Mouse (Mus musculus) MEL (cell line): Measurements from ENCODE around the gene Ktn1.

Source experiments
- BHLHE40 ChIP-seq: IDR thresholded peaks from 2 replicates; pipeline ENCODE4 v1.6.1; 2012; ENCODE audit warnings: low read depth, mild to moderate bottlenecking, inconsistent platforms, low read length, improper control_type of control experiment, borderline replicate concordance
- CTCF ChIP-seq, 3 experiments: IDR thresholded peaks in 2 of 3; conservative IDR thresholded peaks in 1 of 3; 2 replicates each; pipeline ENCODE4 v1.5.1; 2011 to 2012; ENCODE audit warnings: low read length in 3 of 3, low read depth in 2 of 3, mild to moderate bottlenecking in 2 of 3, improper control_type of control experiment in 1 of 3, inconsistent platforms in 1 of 3, mixed read lengths in 1 of 3, moderate library complexity in 1 of 3; ENCODE audit not compliant: control insufficient read depth in 1 of 3, insufficient read depth in 1 of 3, poor library complexity in 1 of 3, severe bottlenecking in 1 of 3
- MAZ ChIP-seq: IDR thresholded peaks from 2 replicates; pipeline ENCODE4 v1.6.1; 2012; ENCODE audit warnings: low read depth, mild to moderate bottlenecking, inconsistent platforms, low read length, improper control_type of control experiment
- POLR2A ChIP-seq, 2 experiments: IDR thresholded peaks; 2 replicates each; pipeline ENCODE4 v1.6.1; 2011 to 2012; ENCODE audit warnings: low read length in 2 of 2, mild to moderate bottlenecking in 2 of 2, control low read depth in 1 of 2, improper control_type of control experiment in 1 of 2, low read depth in 1 of 2, moderate library complexity in 1 of 2; ENCODE audit not compliant: control insufficient read depth in 1 of 2, insufficient read depth in 1 of 2, poor library complexity in 1 of 2
- POLR2AphosphoS2 ChIP-seq: IDR thresholded peaks from 2 replicates; pipeline ENCODE4 v1.6.1; 2011; ENCODE audit warnings: low read length, improper control_type of control experiment
- RCOR1 ChIP-seq: IDR thresholded peaks from 2 replicates; pipeline ENCODE4 v1.6.1; 2012; ENCODE audit warnings: low read depth, mild to moderate bottlenecking, inconsistent platforms, low read length, improper control_type of control experiment

DNA sequence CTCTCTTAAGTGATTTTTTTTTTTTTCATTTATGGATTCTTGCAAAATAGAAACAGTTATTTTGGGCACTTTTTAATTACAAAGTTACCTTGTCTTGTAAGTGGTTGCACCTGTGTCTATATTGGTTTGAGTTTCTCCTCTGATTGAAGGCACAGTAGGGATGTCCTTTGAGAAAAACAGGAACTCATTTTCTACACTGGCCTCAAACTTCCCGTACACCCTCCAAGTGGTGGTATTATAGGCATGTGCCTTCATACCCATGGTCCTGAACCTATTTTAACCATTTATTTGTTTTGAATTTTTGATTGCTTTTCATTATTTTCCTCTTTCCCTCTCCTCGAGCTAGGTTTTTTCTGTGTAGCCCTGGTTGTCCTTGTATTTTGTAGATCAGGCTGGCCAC lies 7.2 kb downstream of the Ktn1 start:
- no peak for TF ChIP-seq POLR2A (IDR thresholded peaks at IDR 0.05; ENCODE audit: control insufficient read depth in 1 of 2, insufficient read depth in 1 of 2, low read depth in 1 of 2, low read length in 2 of 2, poor library complexity in 1 of 2)
- TF ChIP-seq CTCF (IDR thresholded peaks at IDR 0.05 in 2 of 3, conservative IDR thresholded peaks at IDR 0.05 in 1 of 3; ENCODE audit: control insufficient read depth in 1 of 3, insufficient read depth in 1 of 3, low read depth in 2 of 3, low read length in 3 of 3, poor library complexity in 1 of 3, severe bottlenecking in 1 of 3): no peak
- no peak for TF ChIP-seq MAZ
- no peak for TF ChIP-seq BHLHE40
- no peak for TF ChIP-seq RCOR1
- TF ChIP-seq POLR2AphosphoS2: no peak
